Mouse (Mus musculus) stomach, embryonic 15.5 days (tissue): ENCODE results near the gene Ddx46. TPM values are rescaled to one million over a fixed set of nuclear protein-coding genes. Genes with fewer than 3 reads are reported as not detected.
"Not testable (repeated sequence)": the region's sequence is repeated elsewhere in the genome, so short reads cannot be mapped to it uniquely, and the experiment has no call there.

ENCODE experiments used
- ATAC-seq: fragments of 200-750 bp; cut with Nextera tagmentation; 2 replicates; pipeline ENCODE4 v1.8.0; 2017; ENCODE audit warnings: low read depth, moderate number of reproducible peaks, moderate TSS enrichment; ENCODE audit not compliant: insufficient read depth, low FRiP score
- H3K27ac ChIP-seq: fragments of 300-500 bp; sonication (generic); 2 replicates; pipeline ENCODE4 v1.5.1; 2015; ENCODE audit warnings: mild to moderate bottlenecking, inconsistent platforms
- H3K27me3 ChIP-seq: fragments of 300-500 bp; sonication (generic); replicated peaks from 2 replicates; pipeline ENCODE4 v1.6.1; 2015; ENCODE audit warnings: inconsistent platforms
- H3K36me3 ChIP-seq: fragments of 300-500 bp; sonication (generic); 2 replicates; pipeline ENCODE4 v1.6.1; 2015; ENCODE audit warnings: inconsistent platforms
- H3K4me1 ChIP-seq: fragments of 300-500 bp; sonication (generic); 2 replicates; pipeline ENCODE4 v1.6.1; 2015; ENCODE audit warnings: inconsistent platforms
- H3K4me2 ChIP-seq: fragments of 300-500 bp; sonication (generic); 2 replicates; pipeline ENCODE4 v1.6.1; 2015; ENCODE audit warnings: mild to moderate bottlenecking, inconsistent platforms
- H3K4me3 ChIP-seq: fragments of 300-500 bp; sonication (generic); replicated peaks from 2 replicates; pipeline ENCODE4 v1.5.1; 2015; ENCODE audit warnings: inconsistent platforms
- H3K9ac ChIP-seq: fragments of 300-500 bp; sonication (generic); 2 replicates; pipeline ENCODE4 v1.6.1; 2015; ENCODE audit warnings: inconsistent platforms
- H3K9me3 ChIP-seq: fragments of 300-500 bp; sonication (generic); 2 replicates; pipeline ENCODE4 v1.6.1; 2016; ENCODE audit warnings: inconsistent platforms
- WGBS: fragments of 180-500 bp; shearing (Covaris S2); methylation state at CpG from one replicate; pipeline ENCODE4 v1.1.7; 2015; 5-methylcytosine and 5-hydroxymethylcytosine counted together
- polyA plus RNA-seq: library from polyadenylated mRNA; unstranded; fragments of >200 nt; fragmentation: Nextera tagmentation; extraction: Ambion mirVana; gene quantifications from 2 replicates; pipeline ENCODE4 v1.2.1, GENCODE M21; 2015

Ddx46 gene
- polyA plus RNA-seq, 1 experiment from 2014 or later = 33.5 TPM

DNA sequence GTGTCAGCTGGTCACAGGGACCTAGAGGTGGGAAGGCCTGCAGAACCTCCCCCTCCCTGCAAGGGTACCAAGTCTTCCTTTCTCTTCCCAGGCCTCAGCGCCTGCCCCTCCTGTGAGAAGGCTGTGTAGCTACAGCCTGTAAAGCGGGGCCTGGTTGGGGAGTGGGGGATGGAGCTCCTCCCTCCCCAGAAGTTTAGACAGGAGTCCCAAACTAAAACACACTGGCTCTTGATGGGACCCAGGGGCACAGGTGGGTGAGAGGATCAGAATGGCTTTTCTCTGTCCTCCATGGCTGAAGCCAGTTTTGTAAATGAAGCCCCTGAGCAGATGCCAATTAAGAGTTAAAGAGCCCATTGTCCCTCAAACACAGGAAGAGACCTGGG lies 27.2 kb upstream of the Ddx46 start:
- H3K9ac ChIP-seq = no peak overlapping the region
- no peak overlapping the region for H3K27ac ChIP-seq
- no peak for ATAC-seq
- WGBS = 88% methylated on average over 2 of the region's 2 CpGs
- no peak overlapping the region for H3K4me2 ChIP-seq
- H3K36me3 ChIP-seq = peaks cover 25% of the 10 kb centered on the region
- no peaks in the 10 kb centered on the region for H3K27me3 ChIP-seq
- no peak overlapping the region for H3K4me3 ChIP-seq
- no peaks in the 10 kb centered on the region for H3K4me1 ChIP-seq
- H3K9me3 ChIP-seq = no peaks in the 10 kb centered on the region

DNA sequence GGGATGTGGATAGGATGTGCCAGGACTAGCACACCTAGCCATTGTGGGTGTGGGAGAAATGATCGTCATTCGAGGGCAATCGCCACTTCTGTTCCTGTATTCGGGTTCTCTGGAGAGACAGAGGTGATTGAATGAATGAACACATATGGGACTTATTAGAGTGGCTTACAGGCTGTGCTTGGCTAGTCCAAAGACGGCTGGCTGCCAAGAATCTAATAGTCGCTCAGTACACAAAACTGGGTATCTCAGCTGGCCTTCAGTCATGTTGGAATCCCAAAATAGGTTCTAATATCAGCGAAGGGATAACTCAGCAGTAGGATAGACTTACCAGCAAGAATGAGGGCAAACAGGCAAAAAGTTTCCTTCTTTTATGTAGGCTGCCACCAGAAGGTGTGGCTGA lies 22.8 kb upstream of the Ddx46 start:
- H3K36me3 ChIP-seq = peaks cover 25% of the 10 kb centered on the region
- no peak overlapping the region for H3K27ac ChIP-seq
- no peaks in the 10 kb centered on the region for H3K9me3 ChIP-seq
- H3K4me1 ChIP-seq = no peaks in the 10 kb centered on the region
- 92% methylated on average over 7 of the region's 7 CpGs for WGBS
- no peak for ATAC-seq
- H3K4me2 ChIP-seq = no peak overlapping the region
- no peak overlapping the region for H3K4me3 ChIP-seq
- no peaks in the 10 kb centered on the region for H3K27me3 ChIP-seq
- no peak overlapping the region for H3K9ac ChIP-seq

DNA sequence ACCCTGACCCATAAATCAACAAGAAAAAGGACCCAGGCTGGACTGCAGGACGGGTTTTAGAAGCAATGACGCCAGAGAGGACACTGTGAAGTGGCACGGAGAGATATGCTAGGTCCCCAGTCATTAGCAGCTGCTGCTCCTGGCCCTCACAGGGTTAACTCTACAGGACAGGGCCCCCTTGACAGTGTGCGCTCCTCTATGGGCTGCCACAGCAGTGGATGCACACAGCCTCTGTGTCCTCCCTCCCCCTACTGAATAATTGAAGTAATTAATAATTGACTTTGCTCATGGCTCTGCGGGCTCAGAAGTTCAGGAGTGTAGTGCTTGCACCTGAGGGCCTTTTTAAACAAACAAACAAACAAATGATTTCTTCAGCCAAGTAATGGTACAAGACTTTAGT lies 21.4 kb upstream of the Ddx46 start:
- H3K4me1 ChIP-seq = no peaks in the 10 kb centered on the region
- no peak overlapping the region for H3K9ac ChIP-seq
- peaks cover 14% of the 10 kb centered on the region for H3K36me3 ChIP-seq
- no peak overlapping the region for H3K4me3 ChIP-seq
- no peaks in the 10 kb centered on the region for H3K27me3 ChIP-seq
- WGBS = 48% methylated on average over 5 of the region's 5 CpGs
- no peak overlapping the region for H3K27ac ChIP-seq
- no peaks in the 10 kb centered on the region for H3K9me3 ChIP-seq
- no peak for ATAC-seq
- H3K4me2 ChIP-seq = no peak overlapping the region

GRCm38 (mm10) chr13:55619328-55619727 lies 15.5 kb upstream of the Ddx46 start:
- Histone ChIP-seq H3K27ac (no peak overlapping the region), H3K4me2 (no peak overlapping the region), H3K36me3 (no peaks in the 10 kb centered on the region), H3K4me1 (peaks cover 12% of the 10 kb centered on the region; the same call in 1 of the 2 replicates), H3K9me3 (no peaks in the 10 kb centered on the region), H3K9ac (no peak overlapping the region), H3K4me3 (no peak overlapping the region), H3K27me3 (no peaks in the 10 kb centered on the region)
- 85% methylated on average over 4 of the region's 4 CpGs for WGBS
- no peak for ATAC-seq

DNA sequence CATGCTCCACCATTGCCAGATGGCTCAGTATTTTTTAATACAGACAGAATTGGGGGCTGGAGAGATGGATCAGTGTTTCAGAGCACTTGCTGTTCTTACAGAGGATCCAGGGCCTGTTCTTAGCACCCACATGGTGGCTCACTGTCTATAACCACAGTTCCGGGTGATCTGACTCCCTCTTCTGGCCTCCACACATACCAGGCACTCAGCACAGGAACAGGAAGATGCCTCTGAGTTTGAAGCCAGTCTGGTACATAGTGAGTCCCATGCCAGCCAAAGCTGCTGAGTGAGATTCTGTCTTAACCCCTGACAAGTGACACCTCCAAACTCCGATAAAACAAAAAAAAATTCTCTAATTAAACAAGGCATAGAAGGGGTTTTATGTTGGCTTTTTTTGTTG lies 14.6 kb upstream of the Ddx46 start:
- ATAC-seq = no peak
- Histone ChIP-seq H3K4me3 (no peak overlapping the region), H3K27me3 (no peaks in the 10 kb centered on the region), H3K4me2 (no peak overlapping the region), H3K27ac (no peak overlapping the region), H3K4me1 (peaks cover 13% of the 10 kb centered on the region; the same call in 1 of the 2 replicates), H3K9me3 (no peaks in the 10 kb centered on the region), H3K36me3 (no peaks in the 10 kb centered on the region; the same call in 1 of the 2 replicates), H3K9ac (no peak overlapping the region)
- WGBS = 82% methylated on average over 2 of the region's 2 CpGs

DNA sequence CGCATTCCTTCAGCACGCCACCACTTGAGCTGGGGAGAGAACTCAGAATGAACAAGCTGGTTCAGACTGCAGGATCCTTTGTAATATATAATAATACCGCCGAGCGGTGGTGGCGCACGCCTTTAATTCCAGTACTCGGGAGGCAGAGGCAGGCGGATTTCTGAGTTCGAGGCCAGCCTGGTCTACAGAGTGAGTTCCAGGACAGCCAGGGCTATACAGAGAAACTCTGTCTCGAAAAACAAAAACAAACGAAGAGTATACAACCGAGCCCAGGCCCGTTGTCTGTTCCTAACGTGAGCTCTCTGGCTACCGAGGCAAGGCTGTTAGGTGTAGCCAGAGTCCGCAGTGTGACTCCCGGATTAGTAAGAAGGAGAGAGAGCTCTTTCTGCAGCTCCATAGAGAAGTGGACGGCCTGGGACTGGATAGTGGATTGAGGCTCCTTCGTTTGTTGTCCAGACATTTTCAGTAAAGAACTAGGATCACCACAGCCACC lies 12.6 kb upstream of the Ddx46 start:
- Histone ChIP-seq H3K27ac (peak overlapping the region; percentile 84), H3K9ac (peak overlapping the region; percentile 70; the same call in 1 of the 2 replicates), H3K4me1 (peaks cover 13% of the 10 kb centered on the region; the same call in 1 of the 2 replicates), H3K4me3 (peak overlapping the region; percentile 64), H3K4me2 (peak overlapping the region; percentile 52)
- not testable (repeated sequence) for H3K36me3 ChIP-seq, H3K27me3 ChIP-seq, ATAC-seq, H3K9me3 ChIP-seq
- 17% methylated on average over 20 of the region's 20 CpGs for WGBS

DNA sequence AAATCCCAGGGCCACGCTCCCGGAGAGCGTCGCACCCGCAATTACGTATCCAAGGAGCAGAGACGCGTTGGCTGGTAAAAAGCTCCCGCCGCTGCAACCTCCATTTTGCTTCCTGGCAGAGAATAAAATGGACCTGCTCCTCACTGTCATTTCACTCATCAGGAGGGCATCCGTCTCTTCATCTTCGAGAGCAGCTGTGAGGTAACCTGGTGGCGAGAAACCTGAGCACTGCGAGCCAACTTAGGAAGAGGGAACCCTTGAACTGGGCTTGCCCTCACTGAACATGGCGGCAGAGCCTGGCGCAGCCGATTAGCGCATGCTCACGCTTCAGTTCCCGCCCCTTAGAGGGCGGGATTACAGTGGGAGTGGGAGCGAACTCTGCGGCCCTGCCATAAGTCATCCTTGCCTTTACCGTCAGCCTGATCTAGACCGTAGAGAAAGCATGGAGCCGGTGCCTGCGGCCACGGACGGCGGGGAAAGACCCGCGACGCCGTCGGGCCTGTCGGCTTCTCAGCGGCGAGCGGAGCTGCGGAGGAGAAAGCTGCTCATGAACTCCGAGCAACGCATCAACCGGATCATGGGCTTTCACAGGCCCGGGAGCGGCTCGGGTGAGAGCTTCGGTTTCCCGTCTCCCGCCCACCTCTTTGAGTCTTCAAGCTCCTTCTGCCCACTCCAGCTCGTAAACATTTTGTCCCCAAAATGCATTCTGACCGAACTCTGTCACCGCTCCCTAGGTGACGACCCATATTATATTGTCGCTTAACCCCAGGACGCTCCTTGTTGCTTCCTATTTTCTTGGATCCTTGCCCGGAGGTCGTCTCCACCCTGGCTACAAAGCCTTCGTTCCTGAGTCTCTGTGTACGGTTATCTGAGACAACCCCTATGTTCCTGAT lies 11.9 kb upstream of the Ddx46 start, which contains the start of gene Caml:
Caml (plus strand) TSS at position 357 of the 893 bp plus-strand sequence.
- Histone ChIP-seq H3K4me1 (peaks cover 13% of the 10 kb centered on the region; the same call in 1 of the 2 replicates), H3K27ac (peak within 1 kb of the TSS; percentile 84), H3K9me3 (no peaks in the 10 kb centered on the region), H3K9ac (peak within 1 kb of the TSS; percentile 70; the same call in 1 of the 2 replicates), H3K4me3 (peak within 1 kb of the TSS; percentile 64), H3K36me3 (peaks cover 6% of the 10 kb centered on the region), H3K4me2 (peak within 1 kb of the TSS; percentile 52), H3K27me3 (no peaks in the 10 kb centered on the region)
- ATAC-seq = peak; percentile 99
- under 1% methylated on average over 59 of the region's 59 CpGs for WGBS

- WGBS = under 1% methylated on average over 40 of the region's 40 CpGs
- Histone ChIP-seq H3K27ac (no peak overlapping the region), H3K4me3 (peak overlapping the region; percentile 95), H3K36me3 (peaks cover 32% of the 10 kb centered on the region), H3K9ac (peak overlapping the region; percentile 89), H3K27me3 (no peaks in the 10 kb centered on the region), H3K9me3 (no peaks in the 10 kb centered on the region), H3K4me2 (peak overlapping the region; percentile 78), H3K4me1 (peaks cover 9% of the 10 kb centered on the region; the same call in 1 of the 2 replicates)
- peak; percentile 16; the same call in 1 of the 2 replicates for ATAC-seq
Measured at GRCm38 (mm10) chr13:55635146-55635571, 332 bp downstream of the Ddx46 start.

DNA sequence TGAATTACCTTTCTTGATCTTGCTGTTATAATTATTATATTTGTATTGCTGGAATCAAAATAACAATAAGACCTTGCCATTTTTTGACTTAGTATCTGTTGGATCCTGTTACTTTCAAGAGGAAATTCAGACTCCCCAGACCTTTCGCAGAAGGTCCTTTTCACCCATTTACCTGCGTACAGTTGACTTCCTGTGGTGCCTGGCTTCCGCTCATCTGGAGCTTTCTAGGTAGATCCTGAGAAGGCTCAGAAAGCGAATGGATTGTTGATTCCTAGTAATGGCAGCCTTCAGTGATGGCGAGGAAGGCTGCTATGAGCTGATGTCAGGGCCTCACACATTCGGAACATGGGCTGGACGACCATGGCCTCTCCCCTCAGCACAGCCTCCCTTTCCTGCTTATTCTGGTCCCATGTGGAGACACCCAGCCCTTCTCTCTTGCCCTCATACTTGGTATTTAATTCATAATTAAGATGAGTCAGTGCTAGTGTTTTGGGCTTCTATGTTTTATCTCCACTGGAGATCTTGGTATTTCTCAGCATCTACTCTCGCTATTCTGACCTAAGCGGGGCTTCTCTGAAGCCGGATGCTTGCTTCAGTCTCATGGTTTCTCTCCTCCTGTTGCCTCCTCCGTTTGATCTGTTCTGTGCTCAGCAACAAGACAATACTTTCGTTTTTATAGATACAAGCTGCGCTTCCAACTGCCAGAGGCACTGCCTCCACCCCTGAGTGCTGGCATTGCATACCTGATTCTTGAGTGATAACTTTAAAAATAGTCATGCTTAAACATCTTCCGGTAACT lies 1.6 kb downstream of the Ddx46 start:
- peaks cover 9% of the 10 kb centered on the region; the same call in 1 of the 2 replicates for H3K4me1 ChIP-seq
- peak overlapping the region; percentile 78 for H3K4me2 ChIP-seq
- H3K27me3 ChIP-seq = no peaks in the 10 kb centered on the region
- no peak overlapping the region for H3K9ac ChIP-seq
- H3K36me3 ChIP-seq = peaks cover 28% of the 10 kb centered on the region
- 89% methylated on average over 14 of the region's 14 CpGs for WGBS
- no peaks in the 10 kb centered on the region for H3K9me3 ChIP-seq
- peak overlapping the region; percentile 95; the same call in 1 of the 2 replicates for H3K4me3 ChIP-seq
- H3K27ac ChIP-seq = no peak overlapping the region
- ATAC-seq = no peak

DNA sequence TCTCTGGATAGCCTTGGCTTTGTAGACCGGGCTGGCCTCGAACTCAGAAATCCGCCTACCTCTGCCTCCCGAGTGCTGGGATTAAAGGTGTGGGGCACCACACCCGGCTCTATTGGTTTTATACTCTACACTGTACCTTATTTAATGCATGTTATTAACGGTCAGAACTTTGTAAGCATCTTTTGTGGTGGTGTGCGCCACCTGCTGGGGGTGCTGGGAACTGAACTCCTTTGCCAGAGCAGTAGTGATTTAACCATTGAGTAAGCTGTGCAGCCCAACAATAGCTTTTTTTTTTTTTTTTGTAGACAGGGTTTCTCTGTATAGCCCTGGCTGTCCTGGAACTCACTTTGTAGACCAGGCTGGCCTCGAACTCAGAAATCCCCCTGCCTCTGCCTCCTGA lies 5.7 kb downstream of the Ddx46 start:
- H3K4me1 ChIP-seq, H3K9ac ChIP-seq, H3K9me3 ChIP-seq, H3K27ac ChIP-seq, H3K4me3 ChIP-seq, ATAC-seq, H3K4me2 ChIP-seq, H3K27me3 ChIP-seq: not testable (repeated sequence)
- WGBS = 46% methylated on average over 8 of the region's 8 CpGs
- H3K36me3 ChIP-seq = peaks cover 27% of the 10 kb centered on the region

GRCm38 (mm10) chr13:55644525-55644924 lies 9.7 kb downstream of the Ddx46 start:
- WGBS = 91% methylated on average over 2 of the region's 2 CpGs
- H3K9ac ChIP-seq = no peak overlapping the region

More at GRCm38 (mm10) chr13:55644525-55644924, 9.7 kb downstream of the Ddx46 start:
- no peak overlapping the region for H3K27ac ChIP-seq
- H3K27me3 ChIP-seq = no peaks in the 10 kb centered on the region
- no peaks in the 10 kb centered on the region for H3K4me1 ChIP-seq
- H3K9me3 ChIP-seq = no peaks in the 10 kb centered on the region
- no peak overlapping the region for H3K4me2 ChIP-seq
- H3K4me3 ChIP-seq = no peak overlapping the region
- no peak for ATAC-seq
- peaks cover 51% of the 10 kb centered on the region for H3K36me3 ChIP-seq
